Mouse (Mus musculus) heart, postnatal 4 days (tissue): ENCODE measurements at regions not wholly inside any gene's neighbourhood (a gene's known extent, or its start where the extent isn't known, plus 50 kb on each side); places are given as distances from the start of the nearest gene placed in this dataset.
"Not testable (repeated sequence)": the region's sequence is repeated elsewhere in the genome, so short reads cannot be mapped to it uniquely, and the experiment has no call there.

Experiments
- DNase-seq: peaks from one replicate; pipeline ENCODE4 v3.0.0; 2021

DNA sequence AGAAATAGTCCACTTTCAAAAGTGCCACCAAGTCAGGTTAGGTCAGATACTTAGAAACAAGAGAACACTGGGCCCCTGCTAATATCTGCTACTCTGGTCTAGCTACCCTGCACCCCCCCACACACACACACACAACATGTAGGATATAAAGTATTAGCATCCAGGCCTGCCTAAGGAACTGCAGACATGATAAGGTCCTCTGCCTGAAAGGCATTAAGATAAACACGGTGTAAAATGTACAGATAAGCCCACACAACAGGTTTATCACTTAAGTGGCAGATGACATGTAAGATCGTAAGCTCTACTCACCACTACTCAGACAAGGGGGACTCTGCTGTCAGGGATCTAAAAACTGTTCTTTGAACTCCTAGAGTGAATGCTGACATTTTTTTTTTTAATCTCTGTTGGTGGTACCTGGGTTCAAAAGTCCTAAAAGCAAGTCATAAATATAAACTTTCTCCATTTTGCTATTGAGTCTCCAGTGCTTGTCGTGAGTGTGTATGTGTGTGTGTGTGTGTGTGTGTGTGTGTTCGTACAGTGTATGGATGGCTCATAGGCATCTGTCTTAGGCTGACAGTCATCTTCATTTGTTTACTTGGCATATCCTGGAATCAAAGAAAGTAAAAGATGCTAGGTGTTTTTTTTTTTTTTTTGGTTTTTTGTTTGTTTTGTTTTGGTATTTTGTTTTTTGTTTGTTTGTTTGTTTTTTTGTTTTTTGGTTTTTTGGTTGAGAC is 52.2 kb downstream of the Gm9817 start:
- DNase-seq, result no peak

DNA sequence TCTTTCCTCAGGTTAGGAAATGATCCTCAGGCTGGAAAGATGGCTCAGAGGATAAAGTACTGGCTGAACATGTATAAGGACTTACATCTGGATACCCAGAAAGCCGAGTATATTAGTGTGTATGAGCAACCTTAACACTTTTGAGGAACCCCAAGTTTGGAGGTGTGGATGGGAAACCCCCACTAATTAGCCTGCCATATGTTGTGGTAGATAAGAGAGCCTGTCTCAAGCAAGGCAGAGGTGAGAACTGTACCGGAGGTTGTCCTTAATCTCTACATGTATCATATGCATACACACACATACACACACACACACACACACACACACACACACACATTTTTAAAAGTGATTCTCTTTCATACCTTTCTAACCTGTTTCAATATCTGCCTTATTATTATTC is 62.1 kb downstream of the Gm9817 start:
- no peak for DNase-seq

DNA sequence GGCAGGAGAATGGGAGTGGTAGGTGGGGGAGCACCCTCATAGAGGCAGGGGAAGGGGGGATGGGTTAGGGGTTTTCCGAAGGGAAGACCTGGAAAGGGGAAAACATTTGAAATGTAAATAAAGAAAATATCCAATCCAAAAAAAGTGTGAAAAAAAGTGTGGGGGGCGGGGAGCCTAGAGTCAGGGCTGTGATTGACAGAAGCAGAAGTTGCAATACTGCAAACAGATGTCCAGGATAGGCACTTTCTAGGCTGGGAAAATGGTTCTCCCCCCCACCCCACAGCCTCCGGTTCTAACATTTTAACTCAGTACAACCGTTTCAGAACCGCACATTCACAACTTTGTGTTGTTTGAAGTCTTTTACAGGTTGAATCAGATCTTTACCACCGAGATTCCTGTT is 66.6 kb downstream of the Gm9817 start:
- DNase-seq, result no peak

DNA sequence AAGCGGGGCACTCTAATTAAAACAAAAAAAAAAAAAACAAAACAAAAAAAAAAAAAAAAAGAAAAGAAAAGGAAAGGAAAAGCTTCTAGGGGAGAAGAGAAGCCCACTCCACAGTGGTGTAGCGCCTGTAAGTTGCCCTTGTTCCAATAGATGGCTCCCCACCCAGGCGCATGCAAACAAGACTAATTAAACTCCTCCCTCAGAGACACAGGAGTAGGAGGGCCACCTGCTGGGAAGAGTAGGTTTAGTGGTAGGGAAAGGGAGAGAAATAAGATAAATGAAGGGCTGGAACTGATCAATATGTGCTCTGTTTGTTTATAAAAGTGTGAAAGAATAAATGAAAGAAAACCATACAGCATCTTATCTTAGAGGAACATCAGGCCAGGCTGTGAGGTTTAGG is 77.7 kb downstream of the Gm9817 start:
- DNase-seq, result no peak

DNA sequence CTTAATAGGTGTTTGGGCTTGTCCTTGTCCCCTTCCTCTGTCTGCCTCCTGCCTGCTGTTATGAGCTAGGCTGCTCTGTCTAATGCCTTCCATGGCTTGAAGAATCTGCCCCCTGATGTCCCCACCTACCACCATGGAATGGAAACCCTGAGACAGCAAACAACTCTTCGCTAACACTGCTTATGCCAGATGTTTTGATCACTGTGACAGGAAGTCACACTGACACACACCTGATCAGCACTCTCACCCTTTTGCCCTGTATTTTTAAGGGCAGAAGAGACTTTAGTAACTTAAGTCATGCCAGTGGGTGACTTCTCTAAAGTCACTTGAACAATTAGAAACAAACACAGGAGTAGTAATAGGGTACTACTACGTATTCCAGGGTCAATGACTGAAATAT is 78.5 kb downstream of the Gm9817 start:
- no peak for DNase-seq

DNA sequence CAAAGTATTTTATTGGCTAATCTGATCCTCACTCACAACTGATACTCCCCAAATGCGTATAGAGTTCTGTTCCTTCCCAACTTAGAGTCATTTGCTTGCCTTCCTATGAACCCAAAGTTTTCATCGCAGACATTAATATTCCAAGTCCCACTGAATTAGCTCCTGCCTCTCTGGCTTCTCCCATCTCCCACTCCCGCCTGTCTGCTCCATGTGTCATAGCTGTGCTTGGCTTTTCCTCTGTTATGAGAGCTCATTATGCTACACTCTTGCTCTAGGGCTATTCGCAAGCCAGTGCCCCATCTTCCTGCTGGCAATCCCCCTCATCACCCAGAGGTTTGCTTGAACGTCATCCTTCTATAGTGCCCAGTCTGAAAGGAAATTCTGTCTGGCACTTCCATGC is 81.8 kb downstream of the Gm9817 start:
- DNase-seq, result no peak

DNA sequence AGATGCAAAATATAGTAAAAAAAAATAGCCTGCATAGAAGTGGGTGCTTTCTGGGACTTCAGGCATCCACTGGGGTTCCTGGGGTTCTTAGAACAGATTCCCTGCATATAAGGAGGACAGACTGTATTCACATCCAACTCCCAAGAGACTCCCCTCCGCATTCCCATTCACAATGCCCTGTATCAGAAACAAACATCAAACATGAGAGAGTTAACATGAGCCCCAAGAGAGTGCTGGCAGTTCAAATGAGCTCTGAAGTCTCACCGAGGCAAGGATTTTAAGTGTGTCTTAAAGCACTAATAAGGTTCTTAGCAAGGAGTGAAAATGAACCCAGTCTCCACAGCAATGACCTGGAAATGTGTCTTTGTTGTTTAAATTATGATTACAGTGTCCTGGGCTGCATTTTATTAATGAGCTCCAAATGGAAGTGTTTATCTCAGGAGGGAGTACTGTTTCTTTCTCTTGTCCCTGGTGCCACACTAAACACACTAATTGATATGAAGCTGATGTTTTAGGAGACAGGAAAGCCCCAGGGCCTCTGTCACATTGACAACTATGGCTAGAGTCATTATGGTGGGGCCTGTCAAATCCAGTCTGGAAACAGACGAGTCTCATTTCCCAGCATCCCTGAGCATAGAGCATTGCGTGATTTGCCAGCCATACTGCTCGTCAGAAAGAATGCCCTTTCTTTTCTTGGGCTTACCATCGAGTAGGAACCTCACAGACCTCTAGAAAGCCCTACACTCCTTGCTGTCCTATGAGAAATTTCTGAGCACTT is 85.7 kb downstream of the Gm9817 start:
- DNase-seq, result no peak

DNA sequence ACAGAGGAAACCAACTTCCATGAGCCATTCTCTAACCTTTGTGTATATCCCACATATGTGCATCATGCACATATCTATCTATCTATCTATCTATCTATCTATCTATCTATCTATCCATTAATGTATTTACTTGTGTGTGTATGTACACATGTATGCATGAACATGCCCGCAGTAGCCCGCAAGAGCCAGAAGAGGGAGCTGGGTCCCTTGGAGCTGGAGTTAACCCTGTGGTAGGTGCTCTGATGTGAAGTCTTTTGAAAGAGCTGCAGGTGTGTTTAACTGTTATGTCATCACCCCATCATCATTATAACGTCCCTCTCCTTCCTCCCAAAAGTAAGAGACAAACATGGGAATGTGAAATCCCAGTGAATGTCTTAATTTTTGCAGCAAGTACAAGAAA is 86.7 kb downstream of the Gm9817 start:
- peak; percentile 12 for DNase-seq

DNA sequence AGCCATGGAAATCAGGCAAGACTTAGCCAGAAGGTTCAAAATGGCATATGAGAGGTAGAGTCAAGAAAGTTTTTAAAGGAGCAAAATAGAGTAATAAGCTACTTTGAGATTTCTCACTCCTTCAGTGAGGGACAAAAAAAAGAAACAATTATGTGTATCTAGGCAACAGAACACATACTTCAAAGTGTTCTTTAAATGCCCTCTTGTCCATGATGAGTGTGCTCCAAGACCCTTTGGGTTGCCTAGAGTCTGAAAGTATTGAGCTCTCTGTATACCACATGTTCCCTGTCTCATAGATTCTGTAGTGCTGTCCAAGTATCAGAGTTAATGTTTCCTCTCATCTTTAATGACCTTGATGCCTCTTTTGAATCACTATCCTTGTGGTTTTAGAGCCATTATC is 91.2 kb downstream of the Gm9817 start:
- DNase-seq, result no peak

DNA sequence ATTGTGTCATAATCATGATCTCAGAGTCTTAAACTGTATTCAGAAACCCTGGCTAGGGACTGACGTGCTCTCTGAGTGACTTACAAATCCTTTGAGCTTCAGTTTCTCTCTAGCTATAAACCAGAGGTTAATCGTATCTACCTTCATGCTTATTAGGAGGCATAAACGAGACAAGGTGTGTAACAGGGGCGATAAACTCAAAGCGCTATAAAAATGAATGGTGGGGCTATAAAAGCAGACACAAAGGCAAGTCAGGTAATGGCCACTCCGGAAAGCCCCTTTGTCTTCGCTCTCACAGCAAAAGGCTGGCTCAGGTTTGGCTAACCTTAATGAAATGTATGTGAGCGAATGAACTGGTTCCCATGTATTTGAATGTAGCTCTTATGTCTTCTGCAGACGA is 94.6 kb downstream of the Gm9817 start:
- DNase-seq, result no peak

DNA sequence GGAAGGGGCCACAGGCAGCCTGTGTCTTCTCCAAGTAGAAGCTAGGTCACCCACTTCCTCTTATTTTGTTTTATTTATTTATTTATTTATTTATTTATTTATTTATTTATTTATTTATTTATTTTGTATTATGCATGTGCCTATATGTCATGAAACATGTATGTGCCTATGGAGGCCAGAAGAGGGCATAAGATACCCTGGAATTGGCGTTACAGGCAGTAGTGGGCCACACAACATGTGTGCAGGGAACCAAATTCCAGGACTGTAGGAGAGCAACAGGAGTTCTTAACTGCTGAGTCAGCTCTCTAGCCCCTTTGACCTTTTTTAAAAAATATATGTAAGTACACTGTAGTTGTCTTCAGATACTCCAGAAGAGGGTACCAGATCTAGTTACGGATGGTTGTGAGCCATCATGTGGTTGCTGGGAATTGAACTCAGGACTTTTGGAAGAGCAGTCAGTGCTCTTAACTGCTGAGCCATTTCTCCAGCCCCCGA is 97.3 kb downstream of the Gm9817 start:
- DNase-seq, result not testable (repeated sequence)

DNA sequence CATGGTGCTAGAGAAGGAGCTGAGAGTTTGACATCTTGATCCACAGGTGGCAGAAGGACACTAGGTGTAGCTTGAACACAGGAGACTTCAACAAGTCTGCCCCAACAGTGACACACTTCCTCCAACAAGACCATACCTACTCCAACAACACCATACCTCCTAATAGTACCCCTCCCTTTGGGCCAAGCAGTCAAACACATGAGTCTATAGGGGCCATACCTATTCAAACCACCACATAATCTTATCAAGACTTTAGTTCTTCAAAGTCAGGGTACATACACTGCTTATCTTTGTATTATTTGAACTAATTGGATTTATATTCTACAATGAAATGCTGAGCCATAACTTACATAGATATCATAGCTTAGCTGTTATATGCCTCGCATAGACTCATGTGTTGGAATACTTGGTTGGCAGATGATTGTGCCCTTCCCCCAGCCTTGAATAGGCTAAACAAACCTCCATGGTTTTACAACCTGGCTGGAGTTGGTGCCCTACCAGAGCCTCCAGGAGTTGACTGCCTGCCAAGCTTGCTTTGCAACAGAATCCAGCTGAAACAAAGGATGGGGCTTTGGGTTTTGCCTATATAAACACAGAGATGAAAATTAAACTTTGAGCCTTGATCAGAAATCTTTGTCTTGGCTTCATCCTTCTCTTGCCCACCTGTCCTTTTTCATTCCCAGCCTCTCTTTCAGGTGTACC is 103.2 kb downstream of the Gm9817 start:
- no peak for DNase-seq

DNA sequence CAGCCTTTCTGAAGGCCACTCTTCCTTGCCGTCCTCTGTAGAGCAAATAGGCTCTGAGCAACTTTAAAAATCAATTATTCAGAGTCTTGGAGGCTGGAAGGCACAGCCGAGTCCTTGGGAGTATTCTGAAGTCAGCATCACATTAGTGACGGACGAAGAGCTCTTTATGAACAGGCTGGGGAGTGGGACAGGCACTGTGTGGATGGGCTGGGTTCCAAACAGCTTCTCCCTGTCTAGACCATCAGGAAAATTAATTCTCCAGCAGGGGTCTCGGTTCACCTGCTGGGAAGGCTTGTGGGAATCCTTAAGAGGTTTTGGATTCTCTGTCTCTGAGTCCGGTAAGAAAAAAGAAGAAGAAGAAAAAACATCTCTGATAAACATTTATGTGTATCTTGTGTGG is 110.9 kb downstream of the Gm9817 start:
- DNase-seq, result no peak

DNA sequence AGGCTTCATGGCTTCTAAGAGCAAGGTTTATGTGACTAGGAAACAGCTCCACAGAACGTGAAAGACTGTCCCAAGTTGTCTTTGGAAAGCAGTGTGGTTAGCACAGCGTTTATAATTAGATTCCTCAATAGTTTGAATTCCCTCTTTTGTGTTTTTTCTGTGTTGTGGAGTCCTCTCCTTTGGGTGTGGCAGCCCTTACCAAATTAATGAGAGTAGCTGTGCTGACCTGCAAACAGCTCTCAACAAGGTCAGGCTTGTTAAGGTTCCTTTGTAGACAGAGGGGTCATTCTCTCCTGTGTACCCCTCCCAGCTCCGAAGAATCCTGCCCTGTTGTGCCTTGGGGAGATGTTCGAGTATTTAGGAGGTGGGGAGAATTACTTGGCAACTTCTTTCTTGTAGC is 111.7 kb downstream of the Gm9817 start:
- no peak for DNase-seq

DNA sequence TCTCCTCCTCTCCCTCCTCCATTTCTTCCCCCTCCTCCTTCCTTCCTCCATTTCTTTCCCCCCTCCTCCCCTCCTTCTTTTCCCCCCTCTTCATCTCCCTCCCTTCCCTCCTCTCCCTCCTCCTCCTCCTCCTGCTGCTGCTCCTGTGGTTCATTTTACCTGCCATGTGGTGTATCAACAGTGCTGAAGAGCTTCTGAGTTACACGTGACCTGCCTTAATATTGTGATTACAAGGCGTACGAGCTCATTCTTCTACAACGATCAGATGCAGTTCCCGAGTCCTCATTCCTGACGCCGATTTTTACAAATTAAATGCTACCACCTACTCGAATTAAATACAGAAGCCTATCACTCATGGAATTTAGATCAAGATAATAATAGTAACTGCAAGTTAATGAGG is 113.6 kb downstream of the Gm9817 start:
- DNase-seq, result no peak

DNA sequence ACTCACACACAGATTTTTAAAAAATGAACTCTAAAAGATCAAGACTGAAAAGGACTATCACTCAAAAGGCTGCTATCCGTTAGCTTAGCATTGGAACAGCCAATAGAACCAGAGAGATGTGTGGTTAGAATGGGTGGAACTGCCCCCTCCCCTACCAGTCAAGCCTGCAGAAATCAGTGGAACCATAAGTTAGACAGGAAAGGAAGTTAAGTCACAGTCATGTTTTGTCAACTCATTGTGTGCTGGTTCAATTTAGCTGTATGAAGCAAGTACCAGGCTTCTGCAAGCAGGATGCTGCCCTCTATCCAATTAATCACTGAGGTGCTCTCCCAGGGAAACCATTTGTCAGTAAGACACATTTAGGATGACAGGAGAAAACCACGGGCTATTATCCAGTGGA is 117.1 kb downstream of the Gm9817 start:
- DNase-seq, result no peak

DNA sequence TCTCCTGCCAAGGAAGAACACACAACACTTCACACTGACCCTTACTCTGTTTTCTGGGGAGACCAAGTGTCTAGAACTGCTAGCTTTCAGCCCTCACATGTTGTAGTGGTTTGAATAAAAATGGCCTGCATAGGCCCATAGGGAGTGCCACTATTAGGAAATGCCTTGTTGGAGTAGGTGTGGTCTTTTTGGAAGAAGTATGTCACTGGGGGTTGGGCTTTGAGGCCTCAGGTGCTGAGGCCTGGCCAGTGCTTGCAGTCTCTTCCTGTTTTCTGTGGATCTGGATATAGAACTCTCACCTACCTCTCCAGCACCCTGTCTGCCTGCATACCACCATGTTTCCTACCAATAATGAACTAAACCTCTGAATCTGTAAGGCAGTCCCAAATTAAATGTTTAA is 117.9 kb downstream of the Gm9817 start:
- no peak for DNase-seq

DNA sequence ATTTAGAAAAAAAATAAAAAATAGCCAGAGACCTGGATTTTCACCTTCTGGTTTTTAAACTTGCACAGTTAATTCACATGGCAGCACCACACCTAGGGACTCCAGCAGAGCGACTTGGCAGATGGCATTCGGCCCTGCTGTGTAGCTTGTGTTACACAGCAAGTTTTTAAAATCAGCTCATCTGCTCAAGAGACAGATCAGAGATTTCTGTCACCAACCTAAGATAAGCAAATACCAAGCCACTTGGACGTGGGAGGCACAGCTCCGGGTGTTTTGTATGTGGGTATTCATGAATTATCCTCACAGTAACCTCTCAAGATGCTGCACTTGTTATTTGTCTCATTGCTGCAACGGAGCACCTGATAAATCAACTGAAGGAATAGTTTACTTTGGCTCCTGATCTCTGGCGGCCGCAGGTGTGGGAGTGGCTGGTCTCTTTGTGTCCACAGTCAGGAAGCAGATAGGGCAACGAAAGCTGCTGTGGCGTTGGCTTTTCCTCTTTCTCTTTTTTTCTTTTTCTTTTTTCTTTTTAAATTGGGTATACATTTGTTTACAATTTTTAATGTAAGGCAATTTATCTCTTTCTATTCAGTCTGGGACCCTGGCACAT is 122.1 kb downstream of the Gm9817 start:
- DNase-seq, result no peak

DNA sequence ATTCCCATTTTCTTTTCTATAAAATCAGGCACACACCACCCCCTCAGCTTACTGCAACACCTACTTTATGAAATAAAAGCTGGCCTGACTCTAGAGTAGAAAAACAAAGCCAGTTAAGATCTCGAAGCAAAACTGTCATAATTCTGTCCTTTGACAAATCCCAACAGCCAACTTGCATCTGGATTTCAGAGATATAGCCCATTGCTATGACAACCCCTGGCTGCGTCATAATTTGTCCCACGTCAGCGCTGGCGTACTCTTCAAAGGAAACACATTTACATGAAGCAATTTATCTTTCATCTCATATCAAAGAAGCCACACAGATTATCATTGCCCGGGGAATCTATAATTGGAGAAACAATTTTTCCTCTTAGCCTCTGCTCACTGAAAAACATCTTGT is 126.4 kb downstream of the Gm9817 start:
- no peak for DNase-seq

DNA sequence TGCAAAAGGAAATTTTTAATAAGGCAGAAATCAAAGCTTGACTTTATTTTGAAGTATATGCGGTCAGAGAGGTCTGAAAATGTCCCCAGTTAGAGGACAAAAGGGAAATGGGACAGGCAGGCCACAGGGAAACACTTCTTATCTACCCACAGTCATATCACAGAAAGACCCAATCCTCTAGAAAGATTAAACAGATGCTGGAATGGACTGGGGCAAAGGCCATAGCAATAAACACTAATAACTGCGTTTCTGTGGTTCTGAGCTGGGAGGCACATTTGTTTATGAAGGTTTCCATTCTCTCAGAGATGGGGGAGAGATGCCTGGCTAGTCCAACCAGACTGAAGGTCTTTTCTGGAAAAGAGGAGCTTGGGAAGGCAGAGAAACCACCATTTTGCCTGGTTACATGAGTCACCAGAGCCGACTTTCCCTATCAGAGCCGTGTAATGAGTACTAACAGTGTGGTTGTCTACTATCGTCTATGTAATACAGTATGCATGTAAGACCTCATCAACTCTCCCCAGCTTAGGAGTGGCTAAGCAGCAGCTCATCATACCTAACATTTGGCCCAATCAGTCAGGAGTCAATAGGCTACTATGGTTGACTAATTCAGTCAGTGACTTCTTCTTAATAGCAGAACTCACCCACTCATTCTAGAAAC is 130.2 kb downstream of the Gm9817 start:
- no peak for DNase-seq

DNA sequence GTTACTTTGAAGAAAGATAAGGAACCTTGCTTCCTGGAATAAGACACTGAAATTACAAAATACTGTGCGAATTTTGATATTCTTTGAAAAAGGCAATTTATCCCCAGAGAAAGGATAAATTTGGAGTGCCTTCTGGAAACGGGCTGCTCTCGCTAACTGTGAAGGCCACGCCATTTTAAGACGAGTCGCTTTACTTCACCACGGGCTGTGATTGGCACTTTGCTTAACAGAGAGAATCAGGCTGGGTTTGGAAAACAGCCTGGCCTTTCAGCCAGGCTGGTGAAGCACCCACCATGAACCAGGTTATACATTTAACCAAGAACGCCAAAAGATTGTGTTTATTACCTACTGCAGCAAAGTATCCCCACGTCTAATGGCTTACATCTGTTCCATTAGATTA is 132.7 kb downstream of the Gm9817 start:
- no peak for DNase-seq

DNA sequence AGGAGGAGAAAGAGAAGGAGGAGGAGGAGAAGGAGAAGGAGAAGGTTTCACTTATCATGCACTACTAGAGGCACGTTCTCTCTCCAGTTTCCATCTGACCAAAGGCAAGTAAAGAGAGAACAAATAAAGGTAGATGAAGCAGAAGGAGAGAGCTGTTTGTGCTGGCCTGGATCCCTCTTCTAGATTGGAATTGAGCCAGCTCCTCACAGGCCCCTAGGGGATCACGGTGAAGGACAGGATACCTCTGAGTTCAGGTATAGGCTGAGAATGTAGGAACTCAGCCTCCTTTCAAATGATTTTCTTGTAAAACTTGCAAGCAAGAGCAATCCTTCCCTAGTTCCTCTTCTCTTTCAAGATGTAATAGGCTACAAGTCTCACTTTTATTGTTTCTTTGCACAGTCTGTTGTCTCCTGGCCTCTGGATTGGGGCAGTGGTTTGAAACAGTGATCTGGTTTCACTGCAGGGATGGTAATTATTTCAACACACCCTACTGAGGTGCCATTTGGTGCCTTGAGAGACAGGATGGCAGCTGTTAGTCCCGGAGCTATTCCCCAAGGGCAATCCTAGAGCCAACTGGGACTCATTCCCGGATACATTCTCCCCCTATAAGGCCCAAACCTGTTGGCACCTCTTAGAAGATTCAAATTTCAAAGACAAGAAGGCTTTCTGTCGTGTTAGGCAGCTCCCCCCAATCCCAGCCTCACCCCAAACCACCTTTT is 134.8 kb downstream of the Gm9817 start:
- DNase-seq, result no peak
